Mouse (Mus musculus): ENCODE results near the gene Sipa1l1. TPM values are rescaled to one million over a fixed set of nuclear protein-coding genes. Genes with fewer than 3 reads are reported as not detected.

The Sipa1l1 gene
- polyA plus RNA-seq, 1 experiment from 2014 or later = 14.3 TPM

DNA sequence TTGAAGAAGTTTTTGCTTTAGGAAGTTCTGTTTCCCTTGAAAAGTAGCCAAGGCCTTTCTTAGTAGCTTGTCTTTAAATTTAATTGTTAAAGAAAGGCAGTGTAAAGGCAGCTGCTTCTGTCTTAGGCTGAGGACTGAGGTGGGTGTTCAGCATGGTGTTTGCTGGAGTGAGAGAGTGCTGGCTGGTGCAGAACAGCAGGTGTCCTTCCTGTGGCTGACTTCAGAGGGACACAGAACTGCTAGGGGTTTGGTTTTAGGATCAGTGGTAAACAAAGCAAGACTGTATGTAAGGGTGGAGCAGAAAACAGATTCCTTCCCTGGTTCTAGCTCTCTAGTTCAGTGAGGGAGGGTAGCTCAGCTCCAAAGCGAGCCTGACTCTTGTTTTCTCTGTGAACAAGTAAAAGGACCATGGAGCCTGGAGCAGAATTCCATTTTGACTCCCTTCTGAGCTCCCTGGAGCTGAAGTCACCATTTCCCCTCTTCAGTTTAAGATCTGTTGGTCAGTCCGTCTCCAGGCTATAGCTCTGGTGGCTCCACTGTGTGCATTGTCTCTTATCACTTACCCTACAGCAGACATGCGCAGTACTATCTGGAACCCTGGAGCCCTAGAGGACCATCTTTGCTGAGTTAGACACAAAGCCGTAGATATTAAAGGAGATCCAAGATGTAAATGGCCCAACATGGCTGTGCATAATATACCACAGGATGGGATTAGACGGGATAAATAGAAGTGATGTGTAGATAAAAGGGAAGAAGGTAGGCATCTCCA lies 95.1 kb downstream of the Sipa1l1 start:
- no peaks in the 10 kb centered on the region for H3K27me3 ChIP-seq
- H3K36me3 ChIP-seq = no peaks in the 10 kb centered on the region
- WGBS = 95% methylated on average over 5 of the region's 5 CpGs
- no peak for ATAC-seq
- no peaks in the 10 kb centered on the region for H3K9me3 ChIP-seq
- no peak overlapping the region for H3K9ac ChIP-seq (replicated peaks)
- H3K4me3 ChIP-seq (replicated peaks) = no peak overlapping the region
- no peak overlapping the region for H3K27ac ChIP-seq
- H3K4me1 ChIP-seq (replicated peaks) = no peaks in the 10 kb centered on the region
- no peak overlapping the region for H3K4me2 ChIP-seq (replicated peaks)

DNA sequence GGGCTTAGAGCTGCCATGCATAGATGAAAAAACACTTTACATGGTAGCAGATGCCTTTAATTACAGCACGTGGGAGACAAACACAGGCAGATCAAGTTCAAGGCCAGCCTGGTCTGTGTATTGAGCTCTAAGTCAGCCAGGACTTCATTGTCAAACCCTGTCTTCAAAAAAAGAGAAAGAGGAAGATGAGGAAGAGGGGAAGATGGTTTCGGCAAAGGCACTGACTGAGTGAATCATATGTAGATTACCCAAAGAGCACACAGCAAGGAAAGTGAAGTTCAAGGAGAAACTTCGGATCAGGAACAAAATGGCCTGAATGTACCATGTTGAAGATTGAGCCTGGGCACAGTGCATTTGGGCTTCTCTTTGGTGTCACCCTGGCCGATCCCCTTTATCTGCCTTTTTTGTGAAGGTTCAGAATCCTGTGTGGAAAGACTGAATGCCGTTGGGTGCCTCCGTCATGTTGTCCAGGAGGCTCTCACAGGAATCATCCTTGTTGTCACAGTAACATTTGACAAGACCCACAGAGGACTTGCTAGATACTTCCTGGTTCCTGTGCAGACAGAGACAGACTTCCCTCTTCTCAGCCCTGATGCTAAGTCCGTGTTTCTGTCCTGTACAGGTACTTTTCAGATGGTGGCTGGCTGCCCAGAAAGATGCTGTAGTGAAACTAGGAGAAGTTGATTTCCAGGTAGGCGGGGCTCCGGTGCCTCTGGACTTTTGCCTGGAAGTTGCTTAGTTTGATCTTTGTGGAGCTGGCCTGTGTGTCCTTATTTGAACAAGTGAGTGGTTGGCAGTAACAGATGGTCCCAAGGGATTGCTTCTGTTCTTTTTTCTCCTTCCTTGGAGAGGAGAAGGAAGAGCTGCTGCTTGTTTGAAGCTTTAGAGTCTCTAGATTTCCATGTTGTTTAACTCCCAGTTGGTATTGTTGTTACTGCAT lies 96.5 kb downstream of the Sipa1l1 start:
- Histone ChIP-seq H3K4me1 (replicated peaks) (no peaks in the 10 kb centered on the region), H3K36me3 (no peaks in the 10 kb centered on the region), H3K4me3 (replicated peaks) (no peak overlapping the region), H3K9ac (replicated peaks) (no peak overlapping the region), H3K27ac (no peak overlapping the region), H3K9me3 (no peaks in the 10 kb centered on the region), H3K4me2 (replicated peaks) (no peak overlapping the region), H3K27me3 (no peaks in the 10 kb centered on the region)
- 93% methylated on average over 9 of the region's 9 CpGs for WGBS
- ATAC-seq = no peak

DNA sequence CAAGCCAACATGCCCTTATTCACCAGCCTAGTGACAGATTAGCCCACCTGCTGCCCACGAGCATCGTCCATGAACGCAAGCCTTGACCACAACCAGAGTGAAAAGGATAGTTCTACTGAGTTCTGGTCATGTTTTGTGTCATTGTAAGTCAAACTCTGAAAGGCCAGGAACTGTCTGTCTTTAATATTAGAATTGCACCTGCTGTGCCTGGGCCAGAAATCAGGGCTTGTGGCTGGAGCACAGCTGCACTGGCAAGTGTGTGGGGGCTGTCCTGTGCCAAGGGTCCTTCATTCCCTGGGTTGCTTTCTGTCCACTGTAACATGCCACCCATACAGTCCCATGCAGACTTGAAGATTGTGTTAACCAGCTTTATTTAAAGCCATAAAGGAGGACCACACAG lies 102.3 kb downstream of the Sipa1l1 start:
- Histone ChIP-seq H3K9me3 (no peaks in the 10 kb centered on the region), H3K4me3 (replicated peaks) (no peak overlapping the region), H3K27ac (no peak overlapping the region), H3K4me2 (replicated peaks) (no peak overlapping the region), H3K9ac (replicated peaks) (no peak overlapping the region), H3K4me1 (replicated peaks) (no peaks in the 10 kb centered on the region), H3K27me3 (no peaks in the 10 kb centered on the region), H3K36me3 (no peaks in the 10 kb centered on the region)
- WGBS = 77% methylated on average over 3 of the region's 3 CpGs
- no peak for ATAC-seq

DNA sequence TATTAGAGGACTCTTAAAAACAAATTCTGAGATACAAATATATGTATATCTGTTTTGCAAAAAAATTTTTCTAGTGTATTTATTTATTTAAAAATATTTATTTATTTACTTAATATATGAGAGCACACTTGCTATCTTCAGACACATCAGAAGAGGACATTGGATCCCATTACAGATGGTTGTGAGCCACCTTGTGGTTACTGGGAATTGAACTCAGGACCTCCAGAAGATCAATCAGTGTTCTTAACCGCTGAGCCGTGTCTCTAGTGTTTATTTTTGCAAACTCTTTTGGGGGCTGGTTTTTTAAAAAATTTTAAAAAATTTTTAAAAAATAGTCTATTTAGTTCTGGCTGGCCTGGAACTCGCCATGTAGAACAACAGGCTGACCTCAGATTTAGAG lies 104.4 kb downstream of the Sipa1l1 start:
- Histone ChIP-seq H3K9ac (replicated peaks) (no peak overlapping the region), H3K4me2 (replicated peaks) (no peak overlapping the region), H3K9me3 (no peaks in the 10 kb centered on the region), H3K4me1 (replicated peaks) (no peaks in the 10 kb centered on the region), H3K36me3 (no peaks in the 10 kb centered on the region), H3K27ac (no peak overlapping the region), H3K4me3 (replicated peaks) (no peak overlapping the region), H3K27me3 (no peaks in the 10 kb centered on the region)
- ATAC-seq = no peak
- 87% methylated on average over 3 of the region's 3 CpGs for WGBS

DNA sequence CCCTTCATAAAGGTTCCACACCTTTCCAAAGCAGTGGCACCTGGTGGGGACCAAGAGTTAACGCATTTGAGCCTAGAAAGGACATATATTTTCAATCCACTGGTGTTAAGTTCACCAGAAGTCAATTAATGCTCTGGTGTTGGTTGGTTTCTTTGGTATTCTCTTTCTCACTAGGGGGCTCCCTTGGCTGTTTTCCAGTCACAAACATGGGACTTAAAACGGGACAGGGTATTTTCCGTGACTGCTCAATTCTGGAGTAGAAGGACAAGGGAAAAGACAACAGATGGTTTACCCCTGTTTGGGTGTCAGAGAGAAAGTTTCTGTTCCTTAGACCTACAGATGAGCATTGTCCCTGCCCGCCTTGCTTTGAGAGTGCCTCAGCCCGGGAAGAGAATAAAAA lies 105.5 kb downstream of the Sipa1l1 start:
- Histone ChIP-seq H3K9me3 (no peaks in the 10 kb centered on the region), H3K4me2 (replicated peaks) (no peak overlapping the region), H3K27me3 (no peaks in the 10 kb centered on the region), H3K9ac (replicated peaks) (no peak overlapping the region), H3K36me3 (no peaks in the 10 kb centered on the region), H3K4me1 (replicated peaks) (no peaks in the 10 kb centered on the region), H3K27ac (no peak overlapping the region), H3K4me3 (replicated peaks) (no peak overlapping the region)
- ATAC-seq = no peak
- WGBS = 69% methylated on average over 5 of the region's 5 CpGs

DNA sequence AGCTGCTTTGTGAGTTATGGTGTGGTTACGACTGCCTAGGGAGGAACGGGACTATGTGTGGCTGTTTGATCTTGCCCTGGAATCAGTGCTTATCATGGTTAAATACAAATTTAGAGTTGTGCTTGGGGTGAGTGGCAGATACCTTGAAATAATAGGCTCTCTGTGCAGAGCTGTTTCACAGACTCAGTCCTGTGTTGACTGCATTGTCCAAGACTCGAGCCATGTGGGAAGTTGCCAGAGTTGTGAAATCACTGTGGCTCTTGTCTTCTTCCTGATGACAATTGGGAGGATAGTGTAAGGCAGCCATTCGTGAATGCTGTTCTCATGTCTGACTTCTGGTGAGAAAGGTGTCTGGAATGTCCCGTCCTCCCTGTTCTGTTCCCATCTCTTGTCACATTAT lies 106.6 kb downstream of the Sipa1l1 start:
- no peaks in the 10 kb centered on the region for H3K4me1 ChIP-seq (replicated peaks)
- no peak overlapping the region for H3K9ac ChIP-seq (replicated peaks)
- no peak for ATAC-seq
- no peaks in the 10 kb centered on the region for H3K36me3 ChIP-seq
- no peaks in the 10 kb centered on the region for H3K9me3 ChIP-seq
- 80% methylated on average over 5 of the region's 5 CpGs for WGBS
- H3K27ac ChIP-seq = no peak overlapping the region
- H3K4me2 ChIP-seq (replicated peaks) = no peak overlapping the region
- H3K27me3 ChIP-seq = no peaks in the 10 kb centered on the region
- H3K4me3 ChIP-seq (replicated peaks) = no peak overlapping the region

DNA sequence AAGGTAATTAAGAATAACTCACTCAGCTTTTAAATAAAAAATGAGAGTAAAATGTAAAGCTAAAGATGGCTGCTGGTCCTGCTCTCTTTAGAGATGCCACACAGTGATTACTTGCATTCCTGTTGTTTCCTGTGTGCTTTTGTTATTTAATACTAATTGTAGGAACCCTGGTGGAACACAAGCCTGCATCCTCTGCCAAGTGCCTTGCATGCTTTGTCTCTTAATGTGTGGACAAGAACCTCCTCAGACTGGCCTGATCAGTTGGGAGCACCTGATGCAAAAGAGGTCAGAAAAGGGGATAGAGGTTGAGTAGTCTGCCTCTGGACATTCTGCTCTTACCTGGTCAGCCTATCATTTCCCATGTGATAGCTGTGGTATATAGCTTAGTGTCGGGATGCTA lies 107.5 kb downstream of the Sipa1l1 start:
- WGBS = 95% methylated on average over 1 of the region's 1 CpGs
- H3K27me3 ChIP-seq = no peaks in the 10 kb centered on the region
- no peaks in the 10 kb centered on the region for H3K9me3 ChIP-seq
- H3K4me1 ChIP-seq (replicated peaks) = no peaks in the 10 kb centered on the region
- no peaks in the 10 kb centered on the region for H3K36me3 ChIP-seq
- ATAC-seq = no peak
- H3K4me3 ChIP-seq (replicated peaks) = no peak overlapping the region
- H3K9ac ChIP-seq (replicated peaks) = no peak overlapping the region
- H3K4me2 ChIP-seq (replicated peaks) = no peak overlapping the region
- no peak overlapping the region for H3K27ac ChIP-seq

DNA sequence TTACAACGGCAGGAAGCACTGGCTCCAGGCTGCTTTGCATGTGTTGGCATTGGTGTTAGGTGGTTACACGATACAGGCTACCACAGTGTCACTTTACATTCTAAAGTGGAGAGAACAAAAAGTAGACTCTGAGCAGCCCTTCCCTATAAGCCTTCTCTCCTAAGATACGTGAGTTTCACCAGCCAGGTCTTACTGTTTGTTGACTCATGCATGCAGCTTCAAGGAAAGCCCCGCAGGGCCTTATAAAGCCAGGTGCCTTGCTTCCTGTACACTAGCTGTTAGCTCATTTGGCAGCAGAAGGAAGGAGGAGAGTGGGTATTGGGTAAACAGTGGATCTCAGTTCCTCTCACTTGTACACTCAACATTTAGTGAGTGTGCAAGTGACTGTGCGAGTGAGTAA lies 115.5 kb downstream of the Sipa1l1 start:
- Histone ChIP-seq H3K4me3 (replicated peaks) (no peak overlapping the region), H3K36me3 (no peaks in the 10 kb centered on the region), H3K4me2 (replicated peaks) (no peak overlapping the region), H3K4me1 (replicated peaks) (peaks cover 11% of the 10 kb centered on the region), H3K9ac (replicated peaks) (no peak overlapping the region), H3K9me3 (no peaks in the 10 kb centered on the region), H3K27ac (no peak overlapping the region), H3K27me3 (no peaks in the 10 kb centered on the region)
- WGBS = 93% methylated on average over 5 of the region's 5 CpGs
- ATAC-seq = no peak

DNA sequence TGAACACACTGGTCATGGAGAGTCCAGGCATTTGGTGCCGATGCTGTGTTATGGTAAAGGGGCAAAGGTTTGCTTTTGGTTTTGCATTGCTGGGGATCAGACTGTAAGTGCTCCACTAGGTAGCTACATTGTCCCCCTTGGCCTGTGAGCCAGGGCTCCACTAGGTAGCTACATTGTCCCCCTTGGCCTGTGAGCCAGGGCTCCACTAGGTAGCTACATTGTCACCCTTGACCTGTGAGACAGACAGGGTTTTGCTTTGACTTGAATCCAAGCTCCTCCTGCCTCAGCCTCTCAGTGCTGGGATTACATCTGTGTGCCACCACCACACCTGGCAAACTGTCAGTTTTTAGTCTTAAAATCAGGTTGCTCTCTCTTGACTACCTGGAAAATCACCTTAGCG lies 115.9 kb downstream of the Sipa1l1 start:
- no peaks in the 10 kb centered on the region for H3K27me3 ChIP-seq
- ATAC-seq = no peak

DNA sequence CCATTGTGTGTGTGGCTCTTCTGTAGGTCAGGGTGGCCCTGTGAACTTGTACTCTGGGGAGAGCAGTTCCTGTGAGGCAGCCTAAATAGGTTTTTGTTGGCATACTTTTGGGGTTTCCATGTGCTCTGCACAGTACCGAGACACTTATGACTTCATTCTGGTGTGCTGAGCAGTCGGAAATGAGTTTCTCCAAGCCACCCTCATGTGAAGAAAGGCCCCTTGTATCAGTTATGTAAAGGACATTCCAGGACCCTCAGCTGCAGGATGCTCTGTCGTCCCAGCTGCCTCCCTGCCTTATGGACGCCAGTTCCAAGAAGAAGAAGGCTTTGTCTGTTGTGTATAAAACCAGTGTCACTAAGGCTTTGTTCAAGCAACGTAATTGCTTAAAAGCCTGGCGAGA lies 116.9 kb downstream of the Sipa1l1 start:
- WGBS = 44% methylated on average over 6 of the region's 6 CpGs
- H3K27ac ChIP-seq = no peak overlapping the region
- no peak overlapping the region for H3K4me3 ChIP-seq (replicated peaks)
- H3K4me1 ChIP-seq (replicated peaks) = peaks cover 11% of the 10 kb centered on the region
- no peak for ATAC-seq
- no peak overlapping the region for H3K4me2 ChIP-seq (replicated peaks)
- no peak overlapping the region for H3K9ac ChIP-seq (replicated peaks)
- H3K36me3 ChIP-seq = no peaks in the 10 kb centered on the region
- H3K9me3 ChIP-seq = no peaks in the 10 kb centered on the region
- no peaks in the 10 kb centered on the region for H3K27me3 ChIP-seq

More for the DNA sequence above, 115.9 kb downstream of the Sipa1l1 start:
- Histone ChIP-seq H3K9ac (replicated peaks) (no peak overlapping the region), H3K27ac (no peak overlapping the region), H3K4me1 (replicated peaks) (peaks cover 11% of the 10 kb centered on the region), H3K9me3 (no peaks in the 10 kb centered on the region), H3K4me3 (replicated peaks) (no peak overlapping the region), H3K4me2 (replicated peaks) (no peak overlapping the region), H3K36me3 (no peaks in the 10 kb centered on the region)
- WGBS = 99% methylated on average over 2 of the region's 2 CpGs

DNA sequence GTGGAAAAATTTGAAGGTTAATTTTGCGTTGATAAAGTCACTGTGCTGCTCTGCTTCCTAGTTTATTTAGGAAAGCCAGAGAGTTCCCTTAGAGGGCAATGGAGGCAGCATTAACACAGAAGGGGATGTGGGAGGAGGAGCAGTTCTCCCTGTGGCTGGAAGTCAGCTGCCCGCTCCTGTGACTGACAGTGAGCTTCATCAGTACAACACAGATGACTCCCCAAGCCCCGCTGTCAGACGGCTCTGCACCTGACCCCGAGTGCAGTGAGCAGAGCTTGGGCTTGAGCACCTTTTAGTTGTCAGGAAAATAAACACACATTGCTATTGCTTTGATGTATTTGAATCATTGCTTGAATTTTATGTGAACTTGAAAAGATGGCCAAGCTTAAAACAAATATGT lies 117.7 kb downstream of the Sipa1l1 start:
- H3K36me3 ChIP-seq = no peaks in the 10 kb centered on the region
- 58% methylated on average over 5 of the region's 5 CpGs for WGBS
- no peaks in the 10 kb centered on the region for H3K27me3 ChIP-seq
- no peak overlapping the region for H3K9ac ChIP-seq (replicated peaks)
- ATAC-seq = no peak
- H3K27ac ChIP-seq = peak overlapping the region; percentile 53; the same call in 1 of the 2 replicates
- no peak overlapping the region for H3K4me2 ChIP-seq (replicated peaks)
- H3K4me1 ChIP-seq (replicated peaks) = peaks cover 11% of the 10 kb centered on the region
- H3K4me3 ChIP-seq (replicated peaks) = no peak overlapping the region
- H3K9me3 ChIP-seq = no peaks in the 10 kb centered on the region

DNA sequence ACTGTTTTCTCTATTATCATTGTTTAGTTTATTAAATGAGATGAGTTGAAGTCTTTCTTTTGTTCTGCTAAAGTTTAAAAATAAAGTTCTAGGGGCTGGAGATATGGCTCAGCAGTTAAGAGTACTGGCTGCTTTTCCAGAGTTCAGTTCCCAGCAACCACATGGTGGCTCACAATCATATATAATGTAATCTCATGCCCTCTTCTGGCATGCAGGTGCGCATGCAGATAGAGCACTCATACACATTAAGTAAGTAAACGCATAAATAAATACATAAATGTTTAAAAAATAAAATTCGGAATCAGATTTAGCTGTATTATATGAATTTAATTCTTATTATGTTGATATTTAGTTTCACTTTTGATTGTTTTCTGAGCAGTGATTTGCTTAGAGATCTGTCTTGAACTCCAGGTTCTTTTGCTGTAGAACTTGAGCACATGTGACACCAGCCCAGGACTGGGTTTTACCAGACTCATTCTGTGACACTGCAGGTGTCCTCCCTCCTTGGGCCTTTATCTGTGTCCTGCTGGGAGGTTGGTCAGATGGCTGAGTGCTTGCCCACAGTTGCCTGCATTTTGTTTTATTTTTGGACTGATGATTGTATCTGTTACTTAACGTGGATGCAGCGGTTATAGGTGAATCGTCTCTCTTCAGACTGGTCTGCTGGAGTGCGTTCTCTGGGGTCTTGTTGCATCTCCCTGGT lies 124.6 kb downstream of the Sipa1l1 start:
- H3K4me3 ChIP-seq (replicated peaks) = no peak overlapping the region
- no peak overlapping the region for H3K27ac ChIP-seq
- ATAC-seq = no peak
- H3K27me3 ChIP-seq = no peaks in the 10 kb centered on the region
- 92% methylated on average over 7 of the region's 7 CpGs for WGBS
- H3K4me1 ChIP-seq (replicated peaks) = 0 out of 2 replicates have a peak, but pooled peaks cover 4% of the 10 kb centered on the region
- H3K36me3 ChIP-seq = no peaks in the 10 kb centered on the region
- H3K4me2 ChIP-seq (replicated peaks) = no peak overlapping the region
- no peak overlapping the region for H3K9ac ChIP-seq (replicated peaks)
- no peaks in the 10 kb centered on the region for H3K9me3 ChIP-seq
